Mouse (Mus musculus): ENCODE measurements around the gene Cwc22. TPM values are rescaled to one million over a fixed set of nuclear protein-coding genes. Genes with fewer than 3 reads are reported as not detected.

The Cwc22 gene
- polyA plus RNA-seq, 1 experiment from 2014 or later = 36.6 TPM

- in situ Hi-C loops (cut with MboI; ENCODE audit: low pct_unique_long_range_greater_than_20kb) = no loop called here
- ChIA-PET POLR2A (no interaction called here), CTCF (interaction anchor here (0.7 to 1.4 kb wide), 2 partner anchors 76 to 109 kb away, joined by 3 to 4 read pairs; no protein-coding TSS in a partner anchor)
- no peaks in the 10 kb centered on the region for H3K27me3 ChIP-seq
- TF ChIP-seq CTCF (IDR thresholded peaks at IDR 0.05) = no peak
- DNase-seq (ENCODE audit: low read depth, low spot score) = no peak
- ATAC-seq = no peak
Measured at GRCm38 (mm10) chr2:77944860-77945595, 1.1 kb downstream of the Cwc22 start.

GRCm38 (mm10) chr2:77944281-77944680 is 1.9 kb downstream of the Cwc22 start:
- no peak for TF ChIP-seq CTCF (IDR thresholded peaks at IDR 0.05)
- in situ Hi-C loops (cut with MboI; ENCODE audit: low pct_unique_long_range_greater_than_20kb) = no loop called here
- ATAC-seq (no peak), DNase-seq (ENCODE audit: low read depth, low spot score) (no peak)
- ChIA-PET CTCF (no interaction called here), POLR2A (no interaction called here)
- H3K27me3 ChIP-seq = no peaks in the 10 kb centered on the region

GRCm38 (mm10) chr2:77941944-77942343 is 4.2 kb downstream of the Cwc22 start:
- in situ Hi-C loops (cut with MboI; ENCODE audit: low pct_unique_long_range_greater_than_20kb) = no loop called here
- DNase-seq (ENCODE audit: low read depth, low spot score) (no peak), ATAC-seq (no peak)
- TF ChIP-seq CTCF (IDR thresholded peaks at IDR 0.05) = no peak
- POLR2A ChIA-PET = no interaction called here
- no peaks in the 10 kb centered on the region for H3K27me3 ChIP-seq
- CTCF ChIA-PET = no interaction called here

- POLR2A ChIA-PET = no interaction called here
- no peaks in the 10 kb centered on the region for H3K27me3 ChIP-seq
- no peak for TF ChIP-seq CTCF (IDR thresholded peaks at IDR 0.05)
- DNase-seq (ENCODE audit: low read depth, low spot score) (no peak), ATAC-seq (no peak)
- in situ Hi-C loops (cut with MboI; ENCODE audit: low pct_unique_long_range_greater_than_20kb) = no loop called here
- CTCF ChIA-PET = interaction anchor here (1.8 kb wide), 2 partner anchors 8 to 10 kb away, joined by 6 read pairs; partner anchors contain the start of gene Cwc22
Measured at GRCm38 (mm10) chr2:77938317-77938716, 7.9 kb downstream of the Cwc22 start.

GRCm38 (mm10) chr2:77937818-77938217 is 8.4 kb downstream of the Cwc22 start:
- no peaks in the 10 kb centered on the region for H3K27me3 ChIP-seq
- in situ Hi-C loops (cut with MboI; ENCODE audit: low pct_unique_long_range_greater_than_20kb) = no loop called here
- DNase-seq (ENCODE audit: low read depth, low spot score) = no peak
- ChIA-PET CTCF (interaction anchor here (1.8 kb wide), 2 partner anchors 9 kb away, joined by 6 read pairs; partner anchors contain the start of gene Cwc22), POLR2A (no interaction called here)
- TF ChIP-seq CTCF (IDR thresholded peaks at IDR 0.05) = no peak
- ATAC-seq = no peak

GRCm38 (mm10) chr2:77934138-77934537 is 12.0 kb downstream of the Cwc22 start:
- ChIA-PET POLR2A (no interaction called here), CTCF (no interaction called here)
- DNase-seq (ENCODE audit: low read depth, low spot score) (no peak), ATAC-seq (no peak)
- in situ Hi-C loops (cut with MboI; ENCODE audit: low pct_unique_long_range_greater_than_20kb) = no loop called here
- TF ChIP-seq CTCF (IDR thresholded peaks at IDR 0.05) = no peak
- no peaks in the 10 kb centered on the region for H3K27me3 ChIP-seq

GRCm38 (mm10) chr2:77933630-77934029 is 12.5 kb downstream of the Cwc22 start:
- ChIA-PET CTCF (no interaction called here), POLR2A (no interaction called here)
- DNase-seq (ENCODE audit: low read depth, low spot score) (no peak), ATAC-seq (no peak)
- in situ Hi-C loops (cut with MboI; ENCODE audit: low pct_unique_long_range_greater_than_20kb) = no loop called here
- no peaks in the 10 kb centered on the region for H3K27me3 ChIP-seq
- no peak for TF ChIP-seq CTCF (IDR thresholded peaks at IDR 0.05)

- ChIA-PET POLR2A (no interaction called here), CTCF (interaction anchor here (1.6 kb wide), 1 partner anchor 12 kb away, joined by 3 read pairs; no protein-coding TSS in a partner anchor)
- no peak for TF ChIP-seq CTCF (IDR thresholded peaks at IDR 0.05)
- ATAC-seq = no peak
- in situ Hi-C loops (cut with MboI; ENCODE audit: low pct_unique_long_range_greater_than_20kb) = no loop called here
- no peak for DNase-seq (ENCODE audit: low read depth, low spot score)
- H3K27me3 ChIP-seq = no peaks in the 10 kb centered on the region
Measured at GRCm38 (mm10) chr2:77931958-77932357, 14.2 kb downstream of the Cwc22 start.

GRCm38 (mm10) chr2:77928352-77928751 is 17.8 kb downstream of the Cwc22 start:
- no peak for TF ChIP-seq CTCF (IDR thresholded peaks at IDR 0.05)
- ChIA-PET POLR2A (interaction anchor here (0.6 kb wide), 1 partner anchor 304 kb away, joined by 4 read pairs; no protein-coding TSS in a partner anchor), CTCF (interaction anchor here (1.4 kb wide), 1 partner anchor 10 kb away, joined by 6 read pairs; no protein-coding TSS in a partner anchor)
- no peaks in the 10 kb centered on the region for H3K27me3 ChIP-seq
- no peak for DNase-seq (ENCODE audit: low read depth, low spot score)
- in situ Hi-C loops (cut with MboI; ENCODE audit: low pct_unique_long_range_greater_than_20kb) = no loop called here
- ATAC-seq = no peak

GRCm38 (mm10) chr2:77926468-77926867 is 19.7 kb downstream of the Cwc22 start:
- DNase-seq (ENCODE audit: low read depth, low spot score) (no peak), ATAC-seq (no peak)
- ChIA-PET POLR2A (no interaction called here), CTCF (no interaction called here)
- H3K27me3 ChIP-seq = no peaks in the 10 kb centered on the region
- no peak for TF ChIP-seq CTCF (IDR thresholded peaks at IDR 0.05)
- in situ Hi-C loops (cut with MboI; ENCODE audit: low pct_unique_long_range_greater_than_20kb) = no loop called here

- TF ChIP-seq CTCF (IDR thresholded peaks at IDR 0.05) = no peak
- ATAC-seq (no peak), DNase-seq (ENCODE audit: low read depth, low spot score) (no peak)
- POLR2A ChIA-PET = no interaction called here
- CTCF ChIA-PET = no interaction called here
- no peaks in the 10 kb centered on the region for H3K27me3 ChIP-seq
- in situ Hi-C loops (cut with MboI; ENCODE audit: low pct_unique_long_range_greater_than_20kb) = no loop called here
Measured at GRCm38 (mm10) chr2:77925997-77926396, 20.2 kb downstream of the Cwc22 start.
